Mouse (Mus musculus) right cerebral cortex, adult 2 months (tissue): ENCODE results near the gene Trim33.
A peak's percentile ranks its signal among the peaks of the same experiment; 100 is the strongest.

Source experiments
- DNase-seq, 2 experiments: peaks; one replicate each; pipeline ENCODE4 v3.0.0; 2021 to 2022; ENCODE audit warnings: low spot score in 2 of 2

The Trim33 gene

GRCm38 (mm10) chr3:103361150-103361549 is 82.1 kb downstream of the Trim33 start:
- DNase-seq = no peak

DNA sequence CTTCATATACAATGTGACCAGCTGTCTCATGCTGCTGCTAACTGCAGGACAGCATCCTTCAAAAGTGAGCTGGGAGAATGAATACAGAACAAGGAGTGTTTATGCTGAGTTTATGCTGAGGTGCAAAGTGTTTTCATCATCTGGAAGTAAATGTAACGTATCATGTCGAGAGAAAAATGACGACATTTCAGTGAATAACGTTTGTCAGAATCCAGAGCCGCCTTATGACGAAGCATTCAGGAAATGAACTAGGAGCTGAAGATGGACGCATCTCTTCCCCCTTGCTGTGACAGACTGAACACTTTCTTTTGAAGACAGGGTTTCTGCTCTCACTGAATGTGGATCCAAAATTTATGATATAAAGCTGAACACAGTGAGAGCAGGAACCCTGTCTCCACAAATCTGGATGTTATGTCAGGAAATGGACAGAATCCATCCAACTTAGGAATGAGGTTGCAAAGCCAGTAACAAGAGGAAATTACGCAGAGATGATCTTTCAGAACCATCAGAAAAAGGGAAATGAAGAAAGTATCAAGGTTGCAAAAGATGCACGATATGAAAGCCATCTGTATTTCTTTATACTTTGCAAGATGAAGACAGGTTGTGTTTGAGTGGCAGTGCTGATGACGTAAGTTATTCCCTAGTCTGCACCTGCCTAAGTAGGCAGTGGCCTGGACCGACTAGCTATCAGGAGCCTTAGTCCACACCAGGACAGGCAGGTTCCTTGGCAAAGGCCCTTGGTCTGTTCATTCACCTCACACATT is 85.3 kb downstream of the Trim33 start:
- no peak for DNase-seq

DNA sequence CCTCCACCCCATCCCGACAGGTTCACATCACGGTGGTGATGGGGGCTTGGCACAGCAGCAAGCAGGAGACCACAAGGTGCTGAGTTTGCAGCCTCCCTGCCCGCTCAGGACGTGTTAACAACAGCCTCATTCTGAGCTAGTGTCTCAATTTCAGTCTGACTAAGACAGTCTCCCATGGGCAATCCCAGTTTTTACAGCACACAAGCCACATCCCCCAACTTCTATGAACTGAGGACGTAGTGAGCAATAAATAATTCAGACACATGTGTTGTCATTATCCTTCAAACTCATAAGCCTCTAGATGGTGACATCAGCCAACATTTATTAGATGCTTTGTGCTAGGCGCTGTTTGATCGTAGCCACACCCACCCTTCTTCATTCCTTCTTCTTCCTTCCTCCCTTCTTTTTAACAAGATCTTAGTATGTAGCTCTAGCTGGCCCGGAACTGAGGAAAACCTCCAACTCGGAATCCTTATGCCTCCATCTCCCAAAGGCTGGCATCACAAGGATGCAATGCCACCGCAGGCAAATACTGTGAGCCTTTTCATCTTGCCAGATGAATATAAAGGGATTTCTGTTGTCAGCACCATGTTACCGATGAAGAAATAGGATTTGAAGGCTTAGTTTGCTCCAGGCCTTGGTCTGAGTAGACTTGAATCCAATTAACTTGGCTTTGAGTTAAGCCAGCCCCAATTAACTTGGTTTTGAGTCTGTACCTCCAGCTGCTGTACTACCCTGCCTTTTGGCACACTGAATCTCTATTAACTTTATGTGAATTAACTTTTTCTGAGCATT is 88.3 kb downstream of the Trim33 start:
- DNase-seq = no peak

DNA sequence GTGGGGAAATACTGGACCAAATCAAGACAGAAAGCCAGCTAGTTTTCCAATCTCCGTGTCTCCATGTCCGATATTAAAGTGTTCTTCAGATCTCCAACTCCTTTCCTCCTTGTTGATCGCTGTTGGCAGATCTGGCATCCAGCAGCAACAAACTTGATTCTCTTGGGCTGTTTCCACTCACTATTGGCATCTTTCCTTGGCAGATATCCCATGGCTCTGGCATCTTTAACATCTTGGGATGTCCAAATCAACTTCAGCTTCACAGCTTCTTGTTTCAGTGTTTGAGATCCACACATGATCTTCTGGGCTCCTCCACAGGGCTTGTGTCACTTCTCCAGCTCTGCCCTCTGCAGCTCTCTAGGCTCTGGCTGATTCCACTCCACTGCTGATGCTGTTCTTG is 89.6 kb downstream of the Trim33 start:
- no peak for DNase-seq

- DNase-seq = peak; percentile 55 to 67
Observed at GRCm38 (mm10) chr3:103374028-103374427, 94.9 kb downstream of the Trim33 start.

- DNase-seq = no peak
Observed at GRCm38 (mm10) chr3:103375181-103375855, 96.2 kb downstream of the Trim33 start.

- no peak for DNase-seq
Observed at GRCm38 (mm10) chr3:103378018-103378417, 98.9 kb downstream of the Trim33 start.

DNA sequence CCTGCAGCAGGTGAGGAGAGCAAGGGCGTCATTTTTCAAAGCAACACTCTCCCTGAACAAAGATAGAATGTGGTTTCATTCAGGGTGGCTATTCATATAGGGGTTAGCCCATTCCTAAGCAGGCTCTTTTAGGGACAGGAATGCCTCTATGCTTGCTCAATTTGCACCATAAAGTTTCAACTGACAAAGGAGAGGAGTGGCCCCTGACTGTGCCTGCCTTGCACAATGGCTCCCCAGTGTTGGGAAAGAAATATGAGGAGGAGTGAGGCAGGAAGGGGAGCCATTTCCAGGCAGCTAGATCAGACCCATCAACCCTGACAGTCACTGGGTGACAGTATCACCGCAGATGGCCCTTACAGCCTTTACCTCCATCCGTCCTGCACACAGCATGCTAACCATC is 100.3 kb downstream of the Trim33 start:
- DNase-seq = no peak

DNA sequence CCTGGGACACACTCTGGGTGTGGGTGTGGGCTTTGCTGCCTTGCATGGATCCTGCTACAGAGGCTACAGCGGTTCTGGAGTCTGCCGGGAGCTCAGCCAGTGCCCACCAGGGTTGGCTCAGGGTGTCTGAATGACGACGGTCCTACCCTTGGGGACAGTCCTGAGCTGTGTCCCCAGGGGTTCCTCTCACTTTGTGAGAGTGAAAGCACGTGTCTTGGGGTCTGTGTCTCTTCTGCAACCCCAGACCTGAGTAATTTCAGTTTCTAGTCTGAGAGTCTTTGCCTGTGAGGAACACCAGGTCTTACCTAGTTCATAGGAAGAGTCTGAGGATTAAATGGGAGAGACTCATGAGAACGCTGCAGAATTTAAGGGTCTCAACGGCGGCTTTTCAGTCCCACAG is 101.7 kb downstream of the Trim33 start:
- DNase-seq = no peak

DNA sequence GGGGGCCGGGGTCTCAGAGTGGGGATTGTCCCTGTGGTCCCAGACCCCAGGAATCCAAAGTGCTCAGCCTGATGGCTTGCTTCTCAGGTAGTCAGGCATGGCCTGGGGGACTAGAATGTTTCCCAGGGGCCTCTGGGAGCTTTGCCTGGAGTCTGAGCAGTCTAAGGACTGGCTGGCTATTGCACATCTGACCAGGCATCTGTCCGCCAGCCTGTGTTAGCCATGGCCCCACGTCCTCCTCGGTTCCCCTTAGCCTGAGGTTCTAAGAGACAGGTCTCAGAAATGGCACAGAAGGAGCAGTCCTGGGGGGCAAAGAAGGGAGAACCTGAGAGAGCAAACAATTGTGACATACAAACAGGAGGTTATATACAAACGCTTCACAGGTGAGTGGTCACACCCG is 102.3 kb downstream of the Trim33 start:
- no peak for DNase-seq

- DNase-seq = peak; percentile 92 to 94
Observed at GRCm38 (mm10) chr3:103382872-103383567, 103.9 kb downstream of the Trim33 start.

GRCm38 (mm10) chr3:103384486-103384885 is 105.4 kb downstream of the Trim33 start:
- DNase-seq = no peak

DNA sequence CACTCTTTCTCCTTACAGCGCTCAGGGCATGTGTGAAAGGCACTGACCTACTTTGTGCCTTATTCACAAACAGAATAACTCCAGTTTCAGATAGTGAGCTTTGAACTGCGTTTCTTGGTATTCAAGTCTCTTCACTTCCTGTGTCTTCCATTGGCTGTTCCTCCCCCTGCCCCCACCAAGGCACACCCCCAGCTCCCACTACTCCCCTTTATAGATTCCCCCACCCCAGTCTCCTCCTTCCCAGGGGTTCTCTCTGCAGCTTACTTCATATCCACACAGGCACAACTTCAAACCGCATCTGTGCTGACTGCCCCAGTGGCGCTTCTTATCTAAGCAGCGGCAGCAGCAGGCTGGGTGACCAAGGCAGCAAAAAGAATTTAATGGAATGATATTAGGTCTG is 105.9 kb downstream of the Trim33 start:
- no peak for DNase-seq

DNA sequence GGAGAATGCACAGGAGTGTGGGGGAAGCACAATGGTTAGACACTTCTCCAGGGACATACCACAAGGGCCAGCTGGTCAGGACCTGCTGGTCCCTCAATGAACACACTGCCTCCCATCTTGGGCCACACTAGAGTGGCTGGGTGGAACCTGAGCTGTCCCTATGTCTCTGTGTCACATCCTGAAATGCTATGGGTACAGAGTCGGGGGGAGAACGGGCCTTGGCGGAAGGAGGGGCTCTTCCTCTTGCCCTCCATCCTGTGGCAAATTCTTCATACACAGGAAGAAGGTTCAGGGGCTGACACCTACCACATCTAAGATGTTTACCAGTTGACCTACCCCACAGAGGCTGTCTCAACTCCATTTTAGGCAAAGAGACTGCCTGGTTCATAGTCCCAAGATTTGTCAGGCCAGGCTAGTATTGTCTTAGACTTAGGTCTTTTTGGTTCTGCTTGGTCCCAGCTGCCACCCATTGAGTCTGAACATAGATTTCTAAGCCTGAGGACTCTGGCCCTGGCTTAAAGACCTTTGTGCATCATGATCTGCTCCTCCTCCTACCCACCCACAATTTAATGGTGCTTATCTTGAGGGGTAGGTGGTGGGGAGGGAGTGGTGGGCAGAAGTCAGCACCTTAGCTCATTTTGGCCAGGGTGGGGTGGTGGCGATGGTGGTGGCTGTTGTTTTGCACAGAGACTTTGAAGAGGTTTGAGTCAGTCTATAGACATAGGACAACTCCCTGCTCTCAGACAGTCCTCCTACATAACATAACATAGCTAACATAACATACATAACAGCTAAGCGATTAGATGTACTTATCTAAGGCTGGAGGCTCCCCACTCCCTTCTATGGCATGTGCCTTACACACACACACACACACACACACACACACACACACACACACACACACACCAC is 106.5 kb downstream of the Trim33 start:
- DNase-seq = no peak

GRCm38 (mm10) chr3:103386292-103387031 is 107.4 kb downstream of the Trim33 start:
- DNase-seq = no peak

GRCm38 (mm10) chr3:103392613-103393258 is 113.6 kb downstream of the Trim33 start:
- DNase-seq = peak; percentile 53 to 59

GRCm38 (mm10) chr3:103393283-103394060 is 114.4 kb downstream of the Trim33 start:
- no peak for DNase-seq

GRCm38 (mm10) chr3:103394121-103394520 is 115.0 kb downstream of the Trim33 start:
- no peak for DNase-seq

- DNase-seq = no peak
Observed at GRCm38 (mm10) chr3:103397523-103397922, 118.4 kb downstream of the Trim33 start.
